Mouse (Mus musculus) ES-E14 (cell line): ENCODE data around the gene Zmat1. TPM values are rescaled to one million over a fixed set of nuclear protein-coding genes. Genes with fewer than 3 reads are reported as not detected.

Experiments
- DNase-seq: peaks from one replicate; pipeline ENCODE4 v3.0.0-alpha.2; 2013; ENCODE audit warnings: low read depth, low spot score
- H3K27ac ChIP-seq: 2 replicates; pipeline ENCODE4 v1.5.1; 2012; ENCODE audit warnings: low read depth, mild to moderate bottlenecking, low read length, moderate library complexity, mixed read lengths; ENCODE audit not compliant: poor library complexity, insufficient read depth, severe bottlenecking
- H3K36me3 ChIP-seq: 2 replicates; pipeline ENCODE4 v1.6.1; 2012; ENCODE audit warnings: mild to moderate bottlenecking, low read length, moderate library complexity, mixed read lengths; ENCODE audit not compliant: control insufficient read depth, poor library complexity, insufficient read depth, severe bottlenecking
- H3K4me1 ChIP-seq, 2 experiments: fragments of 150-350 bp in 1 of 2; sonication (generic) in 1 of 2; 2 replicates each; pipeline ENCODE4 v1.6.1; 2012; ENCODE audit warnings: low read length in 2 of 2, mild to moderate bottlenecking in 1 of 2, mixed read lengths in 1 of 2; ENCODE audit not compliant: control insufficient read depth in 2 of 2, insufficient read depth in 2 of 2, poor library complexity in 1 of 2
- H3K4me3 ChIP-seq, 2 experiments: fragments of 150-350 bp in 1 of 2; sonication (generic) in 1 of 2; 2 replicates each; pipeline ENCODE4 v1.5.1; 2012; ENCODE audit warnings: low read length in 2 of 2, low read depth in 1 of 2, mild to moderate bottlenecking in 1 of 2, mixed read lengths in 1 of 2; ENCODE audit not compliant: insufficient read depth in 1 of 2, poor library complexity in 1 of 2, severe bottlenecking in 1 of 2
- H3K9ac ChIP-seq: 2 replicates; pipeline ENCODE4 v1.6.1; 2012; ENCODE audit warnings: low read depth, mild to moderate bottlenecking, low read length, mixed read lengths; ENCODE audit not compliant: poor library complexity, insufficient read depth, severe bottlenecking
- H3K9me3 ChIP-seq: fragments of 150-350 bp; sonication (generic); 2 replicates; pipeline ENCODE4 v1.6.1; 2012; ENCODE audit warnings: low read depth, mild to moderate bottlenecking, low read length; ENCODE audit not compliant: control insufficient read depth, insufficient read depth
- CHD2 ChIP-seq: IDR thresholded peaks from 2 replicates; pipeline ENCODE4 v1.6.1; 2014; ENCODE audit warnings: mild to moderate bottlenecking, low read depth, low read length, inconsistent platforms
- HCFC1 ChIP-seq: IDR thresholded peaks from 2 replicates; pipeline ENCODE4 v1.6.1; 2012; ENCODE audit warnings: low read length, inconsistent platforms, borderline replicate concordance; ENCODE audit not compliant: insufficient read depth
- MAFK ChIP-seq: IDR thresholded peaks from 2 replicates; pipeline ENCODE4 v1.6.1; 2014; ENCODE audit warnings: mild to moderate bottlenecking, low read depth, low read length, inconsistent platforms; ENCODE audit not compliant: insufficient read depth
- ZC3H11A ChIP-seq: IDR thresholded peaks from 2 replicates; pipeline ENCODE4 v1.6.1; 2012; ENCODE audit warnings: low read depth, mild to moderate bottlenecking, inconsistent platforms, low read length, borderline replicate concordance
- ZNF384 ChIP-seq: IDR thresholded peaks from 2 replicates; pipeline ENCODE4 v1.6.1; 2012; ENCODE audit warnings: low read depth, low read length, inconsistent platforms
- in situ Hi-C, 2 experiments: fragments of 600-800 bp; cut with MboI; formaldehyde crosslinking; loops; one replicate each; pipeline ENCODE4 v1.15.1; 2025; ENCODE audit warnings: low sequenced_read_pairs in 2 of 2, inconsistent platforms in 1 of 2; ENCODE audit not compliant: unreplicated experiment in 2 of 2
- total RNA-seq: library from RNA; depleted of rRNA; stranded (reverse); fragments of 300-350 nt; gene quantifications from 2 replicates; pipeline ENCODE4 v1.2.3, GENCODE M21; 2012; rRNA removed

Zmat1 gene
- total RNA-seq, 1 experiment = 0.18 TPM

GRCm38 (mm10) chrX:134930361-134930760, 78.6 kb downstream of the Zmat1 start:
- no peak for DNase-seq
- H3K36me3 ChIP-seq = no peaks in the 10 kb centered on the region
- H3K9ac ChIP-seq = no peak overlapping the region
- no peaks in the 10 kb centered on the region for H3K4me1 ChIP-seq
- H3K9me3 ChIP-seq = no peaks in the 10 kb centered on the region
- no peak for TF ChIP-seq HCFC1
- TF ChIP-seq MAFK = no peak
- no peak for TF ChIP-seq ZNF384
- TF ChIP-seq ZC3H11A = no peak
- TF ChIP-seq CHD2 = no peak
- in situ Hi-C loops = loop anchor here in 1 of 2 experiments (25.0 kb wide), 1 partner anchor 193 kb away; no protein-coding TSS in a partner anchor
- H3K27ac ChIP-seq = no peak overlapping the region
- H3K4me3 ChIP-seq = no peak overlapping the region

GRCm38 (mm10) chrX:134929927-134930326, 79.1 kb downstream of the Zmat1 start:
- TF ChIP-seq HCFC1 (no peak), ZC3H11A (no peak), CHD2 (no peak), ZNF384 (no peak)
- H3K27ac ChIP-seq = no peak overlapping the region
- in situ Hi-C loops = loop anchor here (10.0 to 25.0 kb wide), 2 partner anchors 193 to 195 kb away; no protein-coding TSS in a partner anchor

DNA sequence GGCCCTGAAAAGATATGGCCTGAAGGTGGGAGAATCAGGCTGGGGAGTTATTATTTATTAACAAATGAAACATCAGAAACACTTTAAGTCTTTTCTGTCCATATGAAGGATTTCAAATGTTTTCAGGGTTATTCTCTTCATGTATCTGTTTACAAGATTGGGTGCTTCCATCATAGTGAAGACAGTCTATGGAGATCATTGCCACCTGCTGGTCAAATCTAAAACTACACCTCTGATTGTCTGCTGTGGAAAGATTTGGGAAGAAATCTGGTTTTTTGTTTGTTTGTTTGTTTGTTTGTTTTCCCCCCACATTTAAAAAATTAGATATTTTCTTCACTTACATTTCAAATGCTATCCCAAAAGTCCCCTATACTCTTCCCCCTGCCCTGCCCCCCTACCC, 84.0 kb downstream of the Zmat1 start:
- Histone ChIP-seq H3K36me3 (no peaks in the 10 kb centered on the region), H3K4me3 (no peak overlapping the region), H3K9me3 (no peaks in the 10 kb centered on the region), H3K27ac (no peak overlapping the region), H3K4me1 (no peaks in the 10 kb centered on the region), H3K9ac (no peak overlapping the region)
- DNase-seq = no peak
- in situ Hi-C loops = loop anchor here (10.0 to 25.0 kb wide), 2 partner anchors 188 to 190 kb away; no protein-coding TSS in a partner anchor
- TF ChIP-seq ZNF384 (no peak), MAFK (no peak), ZC3H11A (peak; percentile 5; the same call in 1 of the 2 replicates), HCFC1 (no peak), CHD2 (no peak)

More at GRCm38 (mm10) chrX:134929927-134930326, 79.1 kb downstream of the Zmat1 start:
- no peaks in the 10 kb centered on the region for H3K36me3 ChIP-seq
- no peaks in the 10 kb centered on the region for H3K4me1 ChIP-seq
- H3K4me3 ChIP-seq = no peak overlapping the region
- DNase-seq = no peak
- no peaks in the 10 kb centered on the region for H3K9me3 ChIP-seq
- H3K9ac ChIP-seq = no peak overlapping the region

DNA sequence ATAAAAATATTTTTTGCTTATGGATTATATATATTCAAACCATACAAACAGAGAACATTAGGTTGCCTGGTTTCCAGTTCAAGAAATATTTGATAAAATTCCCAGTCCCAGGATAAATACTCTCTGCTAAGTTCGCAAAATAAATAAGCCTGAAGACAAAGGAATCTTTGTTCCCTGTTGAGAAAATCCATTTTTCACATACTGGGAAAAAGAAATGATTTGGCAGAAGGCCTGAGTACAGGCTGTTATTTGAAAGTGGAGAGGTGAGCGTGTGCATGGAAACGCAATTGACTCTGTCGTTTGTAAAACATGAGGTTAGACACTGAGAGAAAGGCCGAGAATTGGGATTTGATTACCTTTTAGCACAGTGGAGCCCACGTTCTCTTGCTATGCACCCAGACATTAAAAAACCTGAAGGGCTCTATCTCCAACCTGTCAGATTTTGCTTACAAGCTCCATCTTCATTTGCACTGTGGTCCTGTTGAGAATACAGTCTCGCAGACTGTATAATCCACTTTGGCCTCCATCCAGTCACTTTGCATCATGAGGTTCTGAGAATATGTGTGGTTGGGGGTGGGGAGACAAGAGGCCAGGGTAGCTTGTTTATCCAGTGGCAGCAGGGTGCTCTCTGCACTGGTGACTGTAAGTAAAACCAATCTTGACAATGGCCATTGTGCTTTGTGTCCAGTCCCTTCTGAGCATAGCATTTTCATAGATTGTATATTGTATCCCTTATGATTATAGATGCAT, 85.2 kb downstream of the Zmat1 start:
- no peak for TF ChIP-seq ZC3H11A
- TF ChIP-seq MAFK = no peak
- no peak for TF ChIP-seq CHD2
- no peak for TF ChIP-seq HCFC1
- TF ChIP-seq ZNF384 = no peak
- no peak overlapping the region for H3K27ac ChIP-seq
- in situ Hi-C loops = loop anchor here in 1 of 2 experiments (10.0 to 25.0 kb wide), 2 partner anchors 189 to 287 kb away; no protein-coding TSS in a partner anchor
- no peaks in the 10 kb centered on the region for H3K4me1 ChIP-seq
- no peak for DNase-seq
- H3K9me3 ChIP-seq = no peaks in the 10 kb centered on the region
- no peak overlapping the region for H3K4me3 ChIP-seq
- H3K9ac ChIP-seq = no peak overlapping the region
- no peaks in the 10 kb centered on the region for H3K36me3 ChIP-seq

Other genes starting within 250 kb of the Zmat1 start
- gene Armcx2, start 200.0 kb downstream of the Zmat1 start, total RNA-seq = 20.7 and 35.6 TPM in 2 replicates
- 0.26 and 0.36 TPM in 2 replicates for gene Nxf2, start 44.5 kb downstream of the Zmat1 start, total RNA-seq
- 0.16 and 1.2 TPM in 2 replicates for gene Gm15023, start 168.4 kb upstream of the Zmat1 start, total RNA-seq
- 0.18 TPM in 1 of 2 replicates, not detected in the other for gene Tceal6, start 201.5 kb upstream of the Zmat1 start, total RNA-seq